Mouse (Mus musculus): ENCODE measurements around the gene Htr1f.
"Not testable (repeated sequence)": the region's sequence is repeated elsewhere in the genome, so short reads cannot be mapped to it uniquely, and the experiment has no call there.

Gene Htr1f

GRCm38 (mm10) chr16:65105184-65105931 lies at the start of gene Htr1f:
TSS of gene Htr1f (minus strand) at chr16:65105854.
- DNase-seq (ENCODE audit: low spot score in 2 of 2): peak in 1 of 2 experiments; percentile 26

GRCm38 (mm10) chr16:65139771-65140170 lies 34.1 kb upstream of the Htr1f start:
- DNase-seq (ENCODE audit: low spot score in 2 of 2): no peak

GRCm38 (mm10) chr16:65129391-65129790 lies 23.7 kb upstream of the Htr1f start:
- no peak for DNase-seq (ENCODE audit: low spot score in 2 of 2)

GRCm38 (mm10) chr16:65127846-65128245 lies 22.2 kb upstream of the Htr1f start:
- DNase-seq (ENCODE audit: low spot score in 2 of 2): no peak

- no peak for DNase-seq (ENCODE audit: low spot score in 2 of 2)
Measured at GRCm38 (mm10) chr16:65112221-65112620, 6.6 kb upstream of the Htr1f start.

- DNase-seq (ENCODE audit: low spot score in 2 of 2): no peak
Measured at GRCm38 (mm10) chr16:65093552-65093951, 12.1 kb downstream of the Htr1f start.

- no peak for DNase-seq (ENCODE audit: low spot score in 2 of 2)
Measured at GRCm38 (mm10) chr16:65083475-65083874, 22.2 kb downstream of the Htr1f start.

GRCm38 (mm10) chr16:65069867-65070266 lies 35.8 kb downstream of the Htr1f start:
- no peak for DNase-seq (ENCODE audit: low spot score in 2 of 2)

- DNase-seq (ENCODE audit: low spot score in 2 of 2): no peak
Measured at GRCm38 (mm10) chr16:65066264-65066663, 39.4 kb downstream of the Htr1f start.

GRCm38 (mm10) chr16:65037660-65038425 lies 67.8 kb downstream of the Htr1f start:
- DNase-seq (ENCODE audit: low spot score in 2 of 2): not testable (repeated sequence)

GRCm38 (mm10) chr16:65029675-65030074 lies 76.0 kb downstream of the Htr1f start:
- DNase-seq (ENCODE audit: low spot score in 2 of 2): peak; percentile 32 to 34

GRCm38 (mm10) chr16:65022364-65022763 lies 83.3 kb downstream of the Htr1f start:
- DNase-seq (ENCODE audit: low spot score in 2 of 2): no peak

GRCm38 (mm10) chr16:65018710-65019109 lies 86.9 kb downstream of the Htr1f start:
- DNase-seq (ENCODE audit: low spot score in 2 of 2): no peak

- DNase-seq (ENCODE audit: low spot score in 2 of 2): no peak
Measured at GRCm38 (mm10) chr16:65018134-65018533, 87.5 kb downstream of the Htr1f start.

- DNase-seq (ENCODE audit: low spot score in 2 of 2): no peak
Measured at GRCm38 (mm10) chr16:65017566-65017965, 88.1 kb downstream of the Htr1f start.

- DNase-seq (ENCODE audit: low spot score in 2 of 2): no peak
Measured at GRCm38 (mm10) chr16:65015241-65015640, 90.4 kb downstream of the Htr1f start.

- DNase-seq (ENCODE audit: low spot score in 2 of 2): no peak
Measured at GRCm38 (mm10) chr16:65001993-65002821, 103.4 kb downstream of the Htr1f start.

- no peak for DNase-seq (ENCODE audit: low spot score in 2 of 2)
Measured at GRCm38 (mm10) chr16:64989279-64989800, 116.3 kb downstream of the Htr1f start.

GRCm38 (mm10) chr16:64987564-64987963 lies 118.1 kb downstream of the Htr1f start:
- no peak for DNase-seq (ENCODE audit: low spot score in 2 of 2)

- no peak for DNase-seq (ENCODE audit: low spot score in 2 of 2)
Measured at GRCm38 (mm10) chr16:64987049-64987448, 118.6 kb downstream of the Htr1f start.

- DNase-seq (ENCODE audit: low spot score in 2 of 2): no peak
Measured at GRCm38 (mm10) chr16:64974636-64975035, 131.0 kb downstream of the Htr1f start.

Data from frontal cortex, postnatal 10 days (tissue).